Mouse (Mus musculus): ENCODE measurements around the gene Ybx3. TPM values are rescaled to one million over a fixed set of nuclear protein-coding genes. Genes with fewer than 3 reads are reported as not detected.

Ybx3 gene
- polyA plus RNA-seq, 3 experiments from 2014 or later = 20.5 to 28.0 (median 24.7) TPM

DNA sequence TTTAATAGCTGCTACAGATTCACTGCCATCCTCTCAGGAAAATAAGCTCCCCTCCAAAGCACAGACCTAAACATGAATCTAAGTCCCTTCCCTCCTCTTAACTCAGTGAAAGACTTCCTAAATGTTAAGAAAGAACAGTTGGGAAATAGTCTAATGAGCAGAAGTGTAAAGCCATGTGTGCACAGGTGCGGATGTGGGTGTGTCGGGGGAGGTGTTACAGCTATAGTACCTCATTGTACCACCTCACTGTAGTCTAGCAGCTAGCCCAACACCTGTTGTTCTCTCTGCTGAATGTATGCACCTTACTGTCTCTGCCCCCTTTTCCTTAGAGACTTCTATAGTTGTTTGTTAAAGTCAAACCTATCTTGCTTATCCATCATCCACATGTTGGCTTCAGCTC lies 61.2 kb downstream of the Ybx3 start:
- ATAC-seq = no peak

DNA sequence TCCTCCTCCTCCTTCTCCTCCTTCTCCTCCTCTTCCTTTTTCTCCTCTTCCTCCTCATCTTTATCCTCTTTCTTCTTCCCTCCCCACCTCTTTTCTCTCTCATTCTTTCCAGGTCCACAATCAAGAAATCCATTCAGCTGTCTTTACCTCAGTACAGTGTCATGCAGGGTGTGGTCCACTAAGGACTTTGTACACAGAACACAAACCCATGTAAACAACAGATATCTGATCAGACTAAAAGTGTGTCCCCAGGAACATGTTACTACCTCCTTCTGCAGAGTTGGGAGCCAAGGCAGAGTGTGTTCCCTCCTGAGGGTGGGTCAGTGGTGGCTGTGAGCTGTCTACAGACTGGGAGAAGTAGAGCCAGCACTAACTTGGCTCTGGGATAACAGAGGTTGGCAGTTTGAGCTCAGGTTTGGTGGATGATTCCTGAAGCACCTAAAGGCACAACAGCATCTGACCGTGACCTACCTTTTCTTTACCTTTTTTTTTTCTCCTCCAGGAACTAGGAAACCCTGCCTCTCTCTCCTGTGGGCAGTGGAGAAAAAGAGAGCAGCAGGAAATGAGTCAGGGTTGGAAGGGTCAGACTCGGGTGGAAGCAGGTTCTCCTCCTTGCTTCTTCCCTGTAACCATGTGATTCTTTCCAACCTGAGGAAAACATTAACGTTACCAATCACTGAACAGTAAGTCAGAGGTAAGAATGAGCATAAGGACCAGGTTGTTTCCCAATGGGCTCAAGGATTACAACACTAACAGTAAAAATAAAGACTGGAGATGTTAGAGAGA lies 66.2 kb downstream of the Ybx3 start:
- ATAC-seq = no peak

DNA sequence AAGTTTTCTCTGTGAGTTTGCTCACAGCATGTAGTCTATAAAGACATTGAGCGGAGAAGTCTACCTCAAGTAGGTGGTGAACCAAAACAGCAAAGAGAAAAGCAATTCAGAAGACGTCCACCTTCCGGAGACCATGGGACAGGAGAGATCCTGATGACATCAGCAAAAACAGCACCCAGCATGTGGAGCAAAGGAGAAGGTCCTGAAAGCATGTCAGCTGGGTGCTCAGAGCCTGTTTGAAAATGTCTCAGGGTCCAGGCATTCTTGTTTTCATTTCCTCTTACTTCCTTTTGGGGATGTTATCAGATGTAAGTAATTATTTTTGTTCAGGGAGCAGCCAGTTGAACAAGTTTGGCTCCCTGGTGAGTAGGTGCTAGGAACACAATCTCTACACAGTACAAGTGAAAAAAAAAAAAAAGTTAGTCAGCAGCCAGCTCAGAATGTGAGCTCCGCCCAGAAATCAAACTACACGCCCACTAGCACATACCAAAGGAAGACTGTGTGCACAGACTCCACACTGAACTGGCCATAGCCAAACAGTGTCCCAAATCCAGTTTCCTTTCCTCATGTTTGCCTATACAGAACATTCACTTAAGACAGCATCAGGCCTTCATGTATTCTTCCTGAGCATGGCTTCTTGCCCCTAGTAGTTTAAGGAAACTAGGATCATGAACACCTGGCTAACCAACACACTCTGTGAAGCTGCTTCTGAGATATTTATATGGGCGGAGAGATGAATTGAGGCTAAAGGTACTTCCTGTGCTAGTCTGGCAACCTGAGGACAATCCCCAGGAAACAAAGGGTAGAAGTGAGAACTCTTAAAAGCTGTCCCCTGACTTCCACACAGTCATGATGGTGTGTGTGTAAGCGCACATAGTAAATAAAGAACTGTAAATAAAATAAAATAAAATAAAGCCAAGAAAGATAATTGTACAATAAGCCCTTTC lies 71.8 kb downstream of the Ybx3 start:
- ATAC-seq = no peak

Other genes starting within 250 kb of the Ybx3 start
- gene Klra2, start 141.1 kb downstream of the Ybx3 start, polyA plus RNA-seq (2017; shearing (Covaris generic)) = 1 to 10 TPM in 1 of 3 experiments, not detected in 2; 1.1 TPM
- gene Magohb, start 95.2 kb downstream of the Ybx3 start, polyA plus RNA-seq (2017; shearing (Covaris generic)) = 10 to 100 TPM; 20.4 to 34.3 (median 24.5) TPM
- gene Styk1, start 34.9 kb downstream of the Ybx3 start, polyA plus RNA-seq (2017; shearing (Covaris generic)) = not detected
- not detected for gene 5430401F13Rik, start 97.9 kb upstream of the Ybx3 start, polyA plus RNA-seq (2017; shearing (Covaris generic))
- not detected for gene Gm6619, start 97.9 kb upstream of the Ybx3 start, polyA plus RNA-seq (2017; shearing (Covaris generic))
- gene Tas2r130, start 242.4 kb upstream of the Ybx3 start, polyA plus RNA-seq (2017; shearing (Covaris generic)) = not detected

Data from inflammation-experienced regulatory T-cells, adult 6 months (primary cell).